Mouse (Mus musculus): ENCODE data around the gene Msln. TPM values are rescaled to one million over a fixed set of nuclear protein-coding genes. Genes with fewer than 3 reads are reported as not detected.
"Not testable (repeated sequence)": the region's sequence is repeated elsewhere in the genome, so short reads cannot be mapped to it uniquely, and the experiment has no call there.

The Msln gene
- total and polyA plus RNA-seq, 2 experiments, result 0.74 to 1.1 TPM

GRCm38 (mm10) chr17:25748238-25748637, 5.9 kb downstream of the Msln start:
- WGBS, result 93% methylated on average over 4 of the region's 4 CpGs
- no peak for DNase-seq (ENCODE audit: extremely low read depth, low read depth, low spot score)
- no peak overlapping the region for H3K27ac ChIP-seq (replicated peaks; ENCODE audit: insufficient read depth, low read depth, low read length)

GRCm38 (mm10) chr17:25744311-25744710, 9.9 kb downstream of the Msln start:
- 63% methylated on average over 10 of the region's 10 CpGs for WGBS
- no peak overlapping the region for H3K4me3 ChIP-seq (ENCODE audit: insufficient read depth, low read depth, low read length)

More at GRCm38 (mm10) chr17:25748238-25748637, 5.9 kb downstream of the Msln start:
- H3K9ac ChIP-seq (ENCODE audit: low read depth, low read length), result no peak overlapping the region
- H3K4me3 ChIP-seq (ENCODE audit: insufficient read depth, low read depth, low read length), result no peak overlapping the region
- H3K4me1 ChIP-seq (ENCODE audit: control insufficient read depth, insufficient read depth, low read length), result no peaks in the 10 kb centered on the region
- H3K27me3 ChIP-seq (ENCODE audit: control insufficient read depth, insufficient read depth, low read length), result no peaks in the 10 kb centered on the region
- H3K79me2 ChIP-seq (ENCODE audit: control insufficient read depth, insufficient read depth, low read length), result no peaks in the 10 kb centered on the region
- TF ChIP-seq POLR2A (IDR thresholded peaks at IDR 0.05; ENCODE audit: extremely low read depth, insufficient read depth, low read length) (no peak), CTCF (IDR thresholded peaks at IDR 0.05; ENCODE audit: low read depth, low read length) (no peak)
- H3K36me3 ChIP-seq (ENCODE audit: control insufficient read depth, insufficient read depth, low read length), result no peaks in the 10 kb centered on the region

DNA sequence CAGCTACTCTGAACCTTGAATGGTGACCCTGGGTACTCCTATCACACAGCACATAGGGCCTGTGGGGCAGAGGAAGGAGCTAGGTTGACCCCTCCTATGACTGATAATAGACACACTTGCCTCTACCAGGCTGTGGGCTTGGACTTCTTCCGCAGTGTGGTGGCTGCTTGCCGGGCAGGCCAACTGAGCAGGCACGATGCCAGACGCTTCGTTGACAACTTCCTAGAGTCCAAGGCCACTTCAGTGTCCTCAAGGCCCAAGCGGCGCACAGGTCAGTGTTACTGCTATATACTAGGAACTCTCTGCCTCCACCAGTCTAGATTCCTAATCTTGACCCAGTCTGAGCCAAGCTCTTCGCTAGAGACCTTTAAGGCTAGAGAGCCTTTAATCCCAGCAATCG, 10.3 kb downstream of the Msln start:
- Histone ChIP-seq H3K27ac (replicated peaks; ENCODE audit: insufficient read depth, low read depth, low read length) (no peak overlapping the region), H3K36me3 (ENCODE audit: control insufficient read depth, insufficient read depth, low read length) (no peaks in the 10 kb centered on the region), H3K4me3 (ENCODE audit: insufficient read depth, low read depth, low read length) (no peak overlapping the region), H3K27me3 (ENCODE audit: control insufficient read depth, insufficient read depth, low read length) (no peaks in the 10 kb centered on the region), H3K4me1 (ENCODE audit: control insufficient read depth, insufficient read depth, low read length) (no peaks in the 10 kb centered on the region), H3K79me2 (ENCODE audit: control insufficient read depth, insufficient read depth, low read length) (no peaks in the 10 kb centered on the region), H3K9ac (ENCODE audit: low read depth, low read length) (no peak overlapping the region)
- 73% methylated on average over 9 of the region's 9 CpGs for whole genome bisulfite sequencing
- no peak for DNase-seq (ENCODE audit: extremely low read depth, low read depth, low spot score)
- TF ChIP-seq CTCF (IDR thresholded peaks at IDR 0.05; ENCODE audit: low read depth, low read length) (no peak), POLR2A (IDR thresholded peaks at IDR 0.05; ENCODE audit: extremely low read depth, insufficient read depth, low read length) (no peak)

More at GRCm38 (mm10) chr17:25744311-25744710, 9.9 kb downstream of the Msln start:
- Histone ChIP-seq H3K36me3 (ENCODE audit: control insufficient read depth, insufficient read depth, low read length) (no peaks in the 10 kb centered on the region), H3K9ac (ENCODE audit: low read depth, low read length) (no peak overlapping the region), H3K27ac (replicated peaks; ENCODE audit: insufficient read depth, low read depth, low read length) (no peak overlapping the region), H3K27me3 (ENCODE audit: control insufficient read depth, insufficient read depth, low read length) (no peaks in the 10 kb centered on the region), H3K79me2 (ENCODE audit: control insufficient read depth, insufficient read depth, low read length) (no peaks in the 10 kb centered on the region), H3K4me1 (ENCODE audit: control insufficient read depth, insufficient read depth, low read length) (no peaks in the 10 kb centered on the region)
- no peak for DNase-seq (ENCODE audit: extremely low read depth, low read depth, low spot score)
- TF ChIP-seq POLR2A (IDR thresholded peaks at IDR 0.05; ENCODE audit: extremely low read depth, insufficient read depth, low read length) (no peak), CTCF (IDR thresholded peaks at IDR 0.05; ENCODE audit: low read depth, low read length) (no peak)

DNA sequence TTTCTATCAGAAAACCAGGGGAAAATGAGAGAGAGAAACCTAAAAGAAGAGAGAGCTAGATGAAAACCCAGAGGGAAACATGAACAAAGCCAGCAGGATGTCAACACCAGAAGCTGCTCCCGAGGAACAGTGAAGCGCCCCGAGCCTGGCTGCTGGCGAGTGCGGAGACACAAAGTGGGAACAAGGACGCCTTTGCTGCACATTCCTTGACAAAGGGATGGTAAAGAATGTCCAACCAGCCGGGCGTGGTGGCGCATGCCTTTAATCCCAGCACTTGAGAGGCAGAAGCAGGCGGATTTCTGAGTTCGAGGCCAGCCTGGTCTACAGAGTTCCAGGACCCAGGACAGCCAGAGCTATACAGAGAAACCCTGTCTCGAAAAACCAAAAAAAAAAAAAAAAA, 12.7 kb downstream of the Msln start:
- H3K4me1 ChIP-seq (ENCODE audit: control insufficient read depth, insufficient read depth, low read length); DNase-seq (ENCODE audit: extremely low read depth, low read depth, low spot score); H3K27ac ChIP-seq (replicated peaks; ENCODE audit: insufficient read depth, low read depth, low read length); H3K9ac ChIP-seq (ENCODE audit: low read depth, low read length); H3K36me3 ChIP-seq (ENCODE audit: control insufficient read depth, insufficient read depth, low read length); H3K4me3 ChIP-seq (ENCODE audit: insufficient read depth, low read depth, low read length); H3K79me2 ChIP-seq (ENCODE audit: control insufficient read depth, insufficient read depth, low read length); H3K27me3 ChIP-seq (ENCODE audit: control insufficient read depth, insufficient read depth, low read length): not testable (repeated sequence)
- 69% methylated on average over 12 of the region's 12 CpGs for WGBS

DNA sequence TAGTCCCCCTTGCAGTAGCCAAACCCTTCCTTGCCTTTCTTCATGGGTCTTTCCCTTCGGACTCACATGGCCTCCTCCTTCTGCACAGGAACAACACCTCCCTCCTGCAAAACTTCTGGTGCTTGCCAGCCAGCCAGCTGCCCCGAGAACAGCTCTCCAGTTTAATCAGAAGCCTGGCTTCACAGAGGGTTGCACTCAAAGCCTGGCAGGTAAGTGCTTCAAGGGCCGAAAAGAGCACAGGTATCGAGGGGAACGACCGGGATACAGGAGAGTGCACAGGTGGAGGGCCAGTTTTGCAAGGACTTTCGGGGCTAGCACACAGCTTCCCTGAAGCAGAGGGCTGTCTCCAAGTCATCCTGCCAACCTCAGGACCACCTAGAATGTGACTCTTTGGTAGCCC, 15.3 kb downstream of the Msln start:
- no peak for TF ChIP-seq CTCF (IDR thresholded peaks at IDR 0.05; ENCODE audit: low read depth, low read length)
- no peak for TF ChIP-seq POLR2A (IDR thresholded peaks at IDR 0.05; ENCODE audit: extremely low read depth, insufficient read depth, low read length)
- H3K4me1 ChIP-seq (ENCODE audit: control insufficient read depth, insufficient read depth, low read length), result no peaks in the 10 kb centered on the region
- no peaks in the 10 kb centered on the region for H3K27me3 ChIP-seq (ENCODE audit: control insufficient read depth, insufficient read depth, low read length)
- DNase-seq (ENCODE audit: extremely low read depth, low read depth, low spot score), result no peak
- 78% methylated on average over 7 of the region's 7 CpGs for WGBS
- H3K9ac ChIP-seq (ENCODE audit: low read depth, low read length), result no peak overlapping the region
- no peaks in the 10 kb centered on the region for H3K79me2 ChIP-seq (ENCODE audit: control insufficient read depth, insufficient read depth, low read length)
- H3K27ac ChIP-seq (replicated peaks; ENCODE audit: insufficient read depth, low read depth, low read length), result no peak overlapping the region
- no peak overlapping the region for H3K4me3 ChIP-seq (ENCODE audit: insufficient read depth, low read depth, low read length)
- no peaks in the 10 kb centered on the region for H3K36me3 ChIP-seq (ENCODE audit: control insufficient read depth, insufficient read depth, low read length)

GRCm38 (mm10) chr17:25735745-25736144, 18.4 kb downstream of the Msln start, which contains the start of gene Mslnl:
Mslnl (plus strand) TSS chr17:25736042.
- Histone ChIP-seq H3K4me1 (ENCODE audit: control insufficient read depth, insufficient read depth, low read length) (no peaks in the 10 kb centered on the region), H3K27ac (replicated peaks; ENCODE audit: insufficient read depth, low read depth, low read length) (no peak within 1 kb of the TSS), H3K79me2 (ENCODE audit: control insufficient read depth, insufficient read depth, low read length) (no peaks in the 10 kb centered on the region), H3K27me3 (ENCODE audit: control insufficient read depth, insufficient read depth, low read length) (no peaks in the 10 kb centered on the region), H3K4me3 (ENCODE audit: insufficient read depth, low read depth, low read length) (no peak within 1 kb of the TSS), H3K9ac (ENCODE audit: low read depth, low read length) (no peak within 1 kb of the TSS), H3K36me3 (ENCODE audit: control insufficient read depth, insufficient read depth, low read length) (no peaks in the 10 kb centered on the region)
- WGBS, result 85% methylated on average over 3 of the region's 3 CpGs
- DNase-seq (ENCODE audit: extremely low read depth, low read depth, low spot score), result no peak
- no peak for TF ChIP-seq POLR2A (IDR thresholded peaks at IDR 0.05; ENCODE audit: extremely low read depth, insufficient read depth, low read length)
- TF ChIP-seq CTCF (IDR thresholded peaks at IDR 0.05; ENCODE audit: low read depth, low read length), result no peak

Measured in liver, adult 2 months (tissue).